Mouse (Mus musculus) small intestine, adult 2 months (tissue): Measurements from ENCODE around the gene Plg. TPM values are rescaled to one million over a fixed set of nuclear protein-coding genes. Genes with fewer than 3 reads are reported as not detected.

Experiments
- H3K27ac ChIP-seq: fragments of 200-500 bp; 2 replicates; pipeline ENCODE4 v1.5.1; 2012; ENCODE audit warnings: low read depth, low read length, control low read depth, inconsistent platforms; ENCODE audit not compliant: insufficient read depth
- H3K27me3 ChIP-seq: fragments of 200-500 bp; 2 replicates; pipeline ENCODE4 v1.6.1; 2012; ENCODE audit warnings: mild to moderate bottlenecking, moderate library complexity, low read length, inconsistent platforms; ENCODE audit not compliant: control insufficient read depth, insufficient read depth
- H3K36me3 ChIP-seq: fragments of 200-500 bp; 2 replicates; pipeline ENCODE4 v1.6.1; 2012; ENCODE audit warnings: mild to moderate bottlenecking, low read length, control low read depth, inconsistent platforms; ENCODE audit not compliant: control insufficient read depth, insufficient read depth
- H3K4me1 ChIP-seq: fragments of 200-500 bp; 2 replicates; pipeline ENCODE4 v1.6.1; 2012; ENCODE audit warnings: low read length, inconsistent platforms, mixed read lengths; ENCODE audit not compliant: control insufficient read depth, insufficient read depth, insufficient read length
- H3K4me3 ChIP-seq: fragments of 200-500 bp; 2 replicates; pipeline ENCODE4 v1.5.1; 2012; ENCODE audit warnings: low read depth, mild to moderate bottlenecking, control low read depth, inconsistent platforms, low read length, moderate library complexity
- CTCF ChIP-seq: fragments of 200-500 bp; IDR thresholded peaks from 2 replicates; pipeline ENCODE4 v1.5.1; 2012; ENCODE audit warnings: low read depth, mild to moderate bottlenecking, control low read depth, inconsistent platforms, low read length, moderate library complexity, mixed read lengths; ENCODE audit not compliant: insufficient replicate concordance, insufficient read length; ENCODE audit errors: extremely low read depth
- POLR2A ChIP-seq: fragments of 200-500 bp; IDR thresholded peaks from 2 replicates; pipeline ENCODE4 v1.6.1; 2012; ENCODE audit warnings: low read depth, mild to moderate bottlenecking, control low read depth, inconsistent platforms, low read length, moderate library complexity
- WGBS: fragments of 180-500 bp; shearing (Covaris S2); methylation state at CpG from one replicate; pipeline ENCODE4 v1.1.7; 2018; 5-methylcytosine and 5-hydroxymethylcytosine counted together
- polyA plus RNA-seq: library from polyadenylated mRNA; depleted of rRNA; stranded (reverse); fragments of >200 nt; gene quantifications from 2 replicates; pipeline ENCODE4 v1.2.3, GENCODE M21; 2012

Plg gene
- polyA plus RNA-seq, 1 experiment, result not detected

GRCm38 (mm10) chr17:12387781-12388180 is 9.4 kb downstream of the Plg start:
- peaks cover 8% of the 10 kb centered on the region; the same call in 1 of the 2 replicates for H3K4me1 ChIP-seq
- no peak for TF ChIP-seq POLR2A
- TF ChIP-seq CTCF, result no peak
- H3K27ac ChIP-seq, result peak overlapping the region; percentile 55
- H3K4me3 ChIP-seq, result no peak overlapping the region
- WGBS, result 52% methylated on average over 2 of the region's 2 CpGs
- no peaks in the 10 kb centered on the region for H3K27me3 ChIP-seq
- no peaks in the 10 kb centered on the region for H3K36me3 ChIP-seq

- no peaks in the 10 kb centered on the region for H3K27me3 ChIP-seq
- H3K27ac ChIP-seq, result peak overlapping the region; percentile 55
- H3K4me3 ChIP-seq, result no peak overlapping the region
- TF ChIP-seq CTCF, result no peak
- no peak for TF ChIP-seq POLR2A
- peaks cover 8% of the 10 kb centered on the region; the same call in 1 of the 2 replicates for H3K4me1 ChIP-seq
- 63% methylated on average over 7 of the region's 7 CpGs for WGBS
- no peaks in the 10 kb centered on the region for H3K36me3 ChIP-seq
Observed at GRCm38 (mm10) chr17:12388239-12388638, 9.8 kb downstream of the Plg start.

- WGBS, result 87% methylated on average over 9 of the region's 9 CpGs
Observed at GRCm38 (mm10) chr17:12396163-12396677, 17.8 kb downstream of the Plg start.

GRCm38 (mm10) chr17:12403420-12403819 is 25.0 kb downstream of the Plg start:
- no peaks in the 10 kb centered on the region for H3K36me3 ChIP-seq
- no peak overlapping the region for H3K27ac ChIP-seq
- WGBS, result 59% methylated on average over 7 of the region's 7 CpGs

More at GRCm38 (mm10) chr17:12396163-12396677, 17.8 kb downstream of the Plg start:
- Histone ChIP-seq H3K4me3 (no peak overlapping the region), H3K36me3 (no peaks in the 10 kb centered on the region), H3K27me3 (0 out of 2 replicates have a peak, but pooled peaks cover 2% of the 10 kb centered on the region), H3K27ac (no peak overlapping the region), H3K4me1 (no peaks in the 10 kb centered on the region)
- TF ChIP-seq POLR2A (no peak), CTCF (no peak)

GRCm38 (mm10) chr17:12409346-12409944 is 31.0 kb downstream of the Plg start:
- no peak overlapping the region for H3K4me3 ChIP-seq
- no peaks in the 10 kb centered on the region for H3K36me3 ChIP-seq
- TF ChIP-seq POLR2A, result no peak
- no peak for TF ChIP-seq CTCF
- WGBS, result 85% methylated on average over 11 of the region's 11 CpGs
- H3K27me3 ChIP-seq, result no peaks in the 10 kb centered on the region
- peaks cover 7% of the 10 kb centered on the region; the same call in 1 of the 2 replicates for H3K4me1 ChIP-seq
- no peak overlapping the region for H3K27ac ChIP-seq

More at GRCm38 (mm10) chr17:12403420-12403819, 25.0 kb downstream of the Plg start:
- no peak for TF ChIP-seq CTCF
- TF ChIP-seq POLR2A, result no peak
- H3K4me3 ChIP-seq, result no peak overlapping the region
- H3K27me3 ChIP-seq, result 0 out of 2 replicates have a peak, but pooled peaks cover 2% of the 10 kb centered on the region
- no peaks in the 10 kb centered on the region for H3K4me1 ChIP-seq

- H3K4me1 ChIP-seq, result peaks cover 7% of the 10 kb centered on the region; the same call in 1 of the 2 replicates
- H3K4me3 ChIP-seq, result no peak overlapping the region
- TF ChIP-seq POLR2A, result no peak
- no peak for TF ChIP-seq CTCF
- H3K27ac ChIP-seq, result no peak overlapping the region
- WGBS, result 72% methylated on average over 10 of the region's 10 CpGs
- no peaks in the 10 kb centered on the region for H3K36me3 ChIP-seq
- H3K27me3 ChIP-seq, result no peaks in the 10 kb centered on the region
Observed at GRCm38 (mm10) chr17:12412181-12412890, 33.9 kb downstream of the Plg start.

- WGBS, result 31% methylated on average over 3 of the region's 3 CpGs
- TF ChIP-seq CTCF, result no peak
- TF ChIP-seq POLR2A, result no peak
- Histone ChIP-seq H3K4me3 (no peak overlapping the region), H3K27ac (no peak overlapping the region), H3K27me3 (no peaks in the 10 kb centered on the region), H3K36me3 (no peaks in the 10 kb centered on the region), H3K4me1 (peaks cover 7% of the 10 kb centered on the region; the same call in 1 of the 2 replicates)
Observed at GRCm38 (mm10) chr17:12412891-12413237, 34.5 kb downstream of the Plg start.
